Mouse (Mus musculus) C2C12 (cell line): ENCODE results near the gene Usp43. TPM values are rescaled to one million over a fixed set of nuclear protein-coding genes. Genes with fewer than 3 reads are reported as not detected.

Experiments
- H3K27me3 ChIP-seq: one replicate; pipeline ENCODE4 v1.6.1; 2011; ENCODE audit not compliant: control insufficient read depth, insufficient read depth, insufficient read length
- H3K36me3 ChIP-seq: one replicate; pipeline ENCODE4 v1.6.1; 2011; ENCODE audit not compliant: control insufficient read depth, insufficient read depth
- H3K4me3 ChIP-seq: one replicate; pipeline ENCODE4 v1.5.1; 2011; ENCODE audit warnings: mild to moderate bottlenecking, control low read depth; ENCODE audit not compliant: poor library complexity, insufficient read depth, severe bottlenecking
- H3K79me2 ChIP-seq: one replicate; pipeline ENCODE4 v1.6.1; 2011; ENCODE audit not compliant: control insufficient read depth, insufficient read depth
- H3K79me3 ChIP-seq: one replicate; pipeline ENCODE4 v1.6.1; 2011; ENCODE audit warnings: low read depth, control low read depth
- H3ac ChIP-seq: one replicate; pipeline ENCODE3; 2011; ENCODE audit warnings: low read depth; ENCODE audit not compliant: control insufficient read depth, insufficient read length
- CEBPB ChIP-seq: IDR thresholded peaks from one replicate; pipeline ENCODE4 v1.6.1; 2011; ENCODE audit warnings: low read depth, mild to moderate bottlenecking, control low read depth, moderate library complexity
- CTCF ChIP-seq: IDR thresholded peaks from one replicate; pipeline ENCODE4 v1.5.1; 2011; ENCODE audit not compliant: control insufficient read depth, insufficient read depth, insufficient read length
- FOSL1 ChIP-seq: IDR thresholded peaks from one replicate; pipeline ENCODE4 v1.8.0; 2011; ENCODE audit warnings: mild to moderate bottlenecking, low read length; ENCODE audit not compliant: poor library complexity, insufficient read depth, severe bottlenecking
- MAX ChIP-seq: IDR thresholded peaks from one replicate; pipeline ENCODE4 v1.6.1; 2011; ENCODE audit warnings: mild to moderate bottlenecking, control low read depth
- MYOD1 ChIP-seq: IDR thresholded peaks from one replicate; pipeline ENCODE4 v1.6.1; 2011; ENCODE audit warnings: low read depth; ENCODE audit not compliant: control insufficient read depth, insufficient read length
- MYOG ChIP-seq: IDR thresholded peaks from one replicate; pipeline ENCODE4 v1.6.1; 2011; ENCODE audit not compliant: control insufficient read depth, insufficient read length; ENCODE audit errors: extremely low read depth
- USF1 ChIP-seq: IDR thresholded peaks from one replicate; pipeline ENCODE4 v1.6.1; 2011; ENCODE audit warnings: low read depth, mild to moderate bottlenecking, control low read depth, moderate library complexity
- polyA plus RNA-seq: library from polyadenylated mRNA; unstranded; fragments of >200 nt; fragmentation: generic; extraction: Trizol; gene quantifications from one replicate; pipeline ENCODE4 v1.2.1, GENCODE M21; 2012; ENCODE audit warnings: missing spikeins

Gene Usp43
- polyA plus RNA-seq, 1 experiment: 3.4 TPM

DNA sequence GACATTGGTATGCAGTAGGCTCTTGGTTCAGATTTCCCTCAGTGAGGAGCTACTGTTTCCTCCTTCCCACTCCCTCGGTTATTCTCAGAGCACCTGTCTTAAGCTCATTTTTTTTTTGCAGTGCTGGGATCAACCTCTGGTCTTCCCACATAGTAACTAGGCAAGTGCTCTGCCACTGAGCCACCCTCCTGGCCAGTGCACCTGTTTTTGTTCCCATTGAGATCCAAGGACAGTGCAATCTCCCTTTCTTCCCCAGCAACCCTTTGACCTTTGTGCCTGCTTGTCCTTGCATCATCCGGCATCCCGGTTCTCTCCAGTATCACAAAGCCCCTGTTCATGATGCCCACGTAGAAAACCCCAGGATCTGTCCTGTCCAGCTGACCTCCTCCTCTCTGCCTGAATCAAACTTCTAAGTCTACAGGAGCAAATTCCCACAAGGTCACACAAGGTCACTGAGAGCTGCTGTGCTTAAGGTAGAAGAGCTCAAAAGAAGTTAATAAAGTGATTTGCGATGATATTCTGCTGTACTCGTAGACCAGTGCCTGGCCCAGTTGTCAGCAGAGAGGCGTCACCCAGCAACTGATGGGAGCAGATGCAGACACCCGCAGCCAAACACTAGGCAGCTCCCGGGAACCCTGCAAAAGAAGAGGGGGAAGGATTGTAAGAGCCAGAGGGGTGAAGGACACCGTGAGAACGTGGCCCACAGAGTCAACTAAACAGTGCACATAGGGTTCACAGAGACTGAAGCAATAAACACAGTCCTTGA is 114.9 kb downstream of the Usp43 start:
- no peak overlapping the region for H3K4me3 ChIP-seq
- H3K79me2 ChIP-seq: no peaks in the 10 kb centered on the region
- no peak for TF ChIP-seq MAX
- no peak for TF ChIP-seq MYOD1
- TF ChIP-seq USF1: no peak
- no peak for TF ChIP-seq MYOG
- TF ChIP-seq FOSL1: no peak
- no peak for TF ChIP-seq CEBPB
- TF ChIP-seq CTCF: no peak
- H3K27me3 ChIP-seq: peaks cover 6% of the 10 kb centered on the region
- no peaks in the 10 kb centered on the region for H3K79me3 ChIP-seq
- no peaks in the 10 kb centered on the region for H3K36me3 ChIP-seq
- no peak overlapping the region for H3ac ChIP-seq

DNA sequence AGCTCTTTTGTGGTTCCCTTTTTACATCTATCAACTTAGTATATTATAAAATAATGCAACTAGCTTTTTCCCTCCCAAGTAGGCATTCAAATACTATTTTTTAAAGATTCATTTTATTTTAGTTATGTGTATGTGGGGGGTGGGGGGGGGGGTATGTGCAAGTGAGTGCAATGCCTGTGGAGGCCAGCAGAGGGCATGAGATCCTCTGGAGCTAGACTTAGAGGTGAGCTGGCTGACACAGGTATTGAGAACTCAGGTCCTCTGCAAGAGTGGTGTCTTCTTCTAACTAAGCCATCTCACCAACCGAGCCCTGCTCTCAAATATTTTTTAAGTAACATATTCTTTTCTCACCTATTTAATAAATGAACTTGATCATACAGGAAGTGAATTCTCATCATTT is 116.4 kb downstream of the Usp43 start:
- no peaks in the 10 kb centered on the region for H3K79me3 ChIP-seq
- H3K79me2 ChIP-seq: no peaks in the 10 kb centered on the region
- H3K4me3 ChIP-seq: no peak overlapping the region
- no peak for TF ChIP-seq MYOG
- no peak for TF ChIP-seq CEBPB
- TF ChIP-seq MYOD1: no peak
- TF ChIP-seq CTCF: no peak
- TF ChIP-seq MAX: no peak
- no peak for TF ChIP-seq USF1
- TF ChIP-seq FOSL1: no peak
- H3ac ChIP-seq: no peak overlapping the region
- peaks cover 7% of the 10 kb centered on the region for H3K27me3 ChIP-seq
- no peaks in the 10 kb centered on the region for H3K36me3 ChIP-seq

Other genes with a start within 250 kb of the Usp43 start
- gene Rcvrn, start 226.8 kb downstream of the Usp43 start, polyA plus RNA-seq: not detected
- gene Glp2r, start 151.0 kb downstream of the Usp43 start, polyA plus RNA-seq: not detected
- gene Gsg1l2, start 147.5 kb downstream of the Usp43 start, polyA plus RNA-seq: not detected
- 0.08 TPM for gene Dhrs7c, start 124.0 kb downstream of the Usp43 start, polyA plus RNA-seq
- gene Cfap52, start 43.5 kb upstream of the Usp43 start, polyA plus RNA-seq: 0.04 TPM
- gene Stx8, start 44.0 kb upstream of the Usp43 start, polyA plus RNA-seq: 15.9 TPM